Mouse (Mus musculus) bone marrow macrophage, adult 2 months (primary cell): Measurements from ENCODE around the gene Mcu. TPM values are rescaled to one million over a fixed set of nuclear protein-coding genes. Genes with fewer than 3 reads are reported as not detected.

ENCODE experiments used
- H3K27ac ChIP-seq: 2 replicates; pipeline ENCODE4 v1.5.1; 2012; ENCODE audit warnings: low read depth, low read length; ENCODE audit not compliant: insufficient read depth
- H3K4me1 ChIP-seq: 2 replicates; pipeline ENCODE4 v1.6.1; 2012; ENCODE audit warnings: low read length; ENCODE audit not compliant: control insufficient read depth, insufficient read depth
- H3K4me3 ChIP-seq: 2 replicates; pipeline ENCODE4 v1.5.1; 2012; ENCODE audit warnings: mild to moderate bottlenecking, low read length, moderate library complexity; ENCODE audit not compliant: insufficient read depth
- CTCF ChIP-seq: IDR thresholded peaks from 2 replicates; pipeline ENCODE4 v1.5.1; 2012; ENCODE audit warnings: low read depth, mild to moderate bottlenecking, low read length, moderate library complexity
- POLR2A ChIP-seq: IDR thresholded peaks from 2 replicates; pipeline ENCODE4 v1.6.1; 2012; ENCODE audit warnings: mild to moderate bottlenecking, low read depth, low read length, borderline replicate concordance
- polyA plus RNA-seq: library from polyadenylated mRNA; stranded (reverse); fragments of >200 nt; gene quantifications from 2 replicates; pipeline ENCODE4 v1.2.4, GENCODE M21; 2012; ENCODE audit not compliant: missing spikeins, insufficient read depth, insufficient read length

Mcu gene
- polyA plus RNA-seq, 1 experiment, result 14.4 TPM

- TF ChIP-seq CTCF (no peak), POLR2A (no peak)
- Histone ChIP-seq H3K4me1 (peaks cover 8% of the 10 kb centered on the region), H3K27ac (no peak overlapping the region), H3K4me3 (no peak overlapping the region)
Observed at GRCm38 (mm10) chr10:59614141-59614540, 2.4 kb downstream of the Mcu start.

GRCm38 (mm10) chr10:59613276-59613675, 3.2 kb downstream of the Mcu start:
- H3K4me3 ChIP-seq, result no peak overlapping the region
- H3K27ac ChIP-seq, result no peak overlapping the region
- no peak for TF ChIP-seq CTCF

DNA sequence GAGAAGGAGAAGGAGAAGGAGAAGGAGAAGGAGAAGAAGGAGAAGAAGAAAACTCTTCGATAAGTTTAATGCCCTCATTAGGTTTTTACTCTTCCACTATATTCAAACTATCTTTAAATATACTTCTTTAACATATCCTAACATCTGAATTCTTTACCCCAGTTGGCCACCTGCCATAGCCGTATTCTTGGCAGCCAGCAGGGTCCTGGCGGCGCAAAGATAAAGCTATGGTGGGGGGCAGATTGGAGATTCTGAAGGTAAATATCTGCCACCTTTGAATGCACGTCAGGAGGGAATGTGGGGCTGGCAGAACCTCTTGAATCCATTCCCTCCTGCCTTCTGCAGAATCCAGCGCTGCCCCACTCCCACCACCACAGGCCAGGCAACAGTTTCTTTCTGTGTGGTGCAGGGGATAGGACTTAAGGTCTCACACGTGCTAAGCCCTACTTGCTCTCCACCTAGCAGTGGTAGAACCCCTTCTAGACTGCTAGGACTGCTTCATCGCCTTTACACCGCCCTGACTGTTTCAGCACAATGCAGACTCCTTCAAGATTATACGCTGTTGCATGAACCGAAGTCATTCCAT, 11.5 kb downstream of the Mcu start:
- TF ChIP-seq CTCF, result no peak
- no peak for TF ChIP-seq POLR2A
- Histone ChIP-seq H3K4me1 (peaks cover 3% of the 10 kb centered on the region), H3K4me3 (no peak overlapping the region), H3K27ac (no peak overlapping the region)

More at GRCm38 (mm10) chr10:59613276-59613675, 3.2 kb downstream of the Mcu start:
- peaks cover 8% of the 10 kb centered on the region for H3K4me1 ChIP-seq

DNA sequence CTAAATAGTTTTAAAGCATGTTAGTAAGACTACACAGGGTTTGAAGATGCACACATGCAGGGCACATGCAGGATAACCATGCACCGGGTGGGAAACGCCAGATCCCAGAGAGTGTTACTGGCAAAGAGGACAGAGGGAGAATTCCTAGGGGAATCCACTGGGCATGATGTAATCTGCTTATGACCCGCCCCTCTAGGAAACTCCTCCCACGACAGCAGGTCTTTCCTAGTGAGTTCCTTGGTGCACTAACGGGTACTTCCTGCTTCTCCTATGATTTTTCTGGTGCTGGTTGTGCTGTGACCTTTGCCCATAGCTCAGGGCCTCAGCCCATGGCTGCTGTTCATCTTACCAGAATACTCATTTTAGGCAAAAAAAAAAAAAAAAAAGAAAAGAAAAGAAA, 12.6 kb downstream of the Mcu start:
- Histone ChIP-seq H3K27ac (no peak overlapping the region), H3K4me3 (no peak overlapping the region), H3K4me1 (peaks cover 3% of the 10 kb centered on the region)
- TF ChIP-seq POLR2A (no peak), CTCF (no peak)

- no peak overlapping the region for H3K4me3 ChIP-seq
- H3K27ac ChIP-seq, result no peak overlapping the region
- H3K4me1 ChIP-seq, result peaks cover 3% of the 10 kb centered on the region
- TF ChIP-seq CTCF (no peak), POLR2A (no peak)
Observed at GRCm38 (mm10) chr10:59602891-59603290, 13.6 kb downstream of the Mcu start.

GRCm38 (mm10) chr10:59602043-59602442, 14.4 kb downstream of the Mcu start:
- Histone ChIP-seq H3K4me3 (no peak overlapping the region), H3K4me1 (peaks cover 3% of the 10 kb centered on the region), H3K27ac (no peak overlapping the region)
- TF ChIP-seq POLR2A, result no peak

DNA sequence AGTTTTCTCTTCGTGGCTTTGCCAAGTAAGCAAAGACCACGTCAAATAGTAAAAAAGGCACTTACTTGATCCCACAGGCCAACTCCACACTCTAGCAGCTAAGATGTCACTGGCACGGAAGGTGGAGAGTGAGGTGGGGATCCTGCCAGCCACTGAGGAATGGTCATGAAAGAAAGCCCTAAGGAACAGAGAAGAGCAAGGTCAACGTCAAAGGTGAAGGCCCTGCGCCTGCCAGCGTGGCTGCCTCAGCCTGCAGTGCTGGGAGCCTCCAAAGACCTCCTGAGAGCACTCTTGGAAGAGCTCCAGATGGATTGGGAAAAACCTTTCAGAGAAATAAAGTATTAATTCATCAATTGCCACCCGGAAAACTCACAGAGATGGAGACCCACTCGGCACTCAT, 16.0 kb downstream of the Mcu start:
- TF ChIP-seq POLR2A, result no peak
- no peak for TF ChIP-seq CTCF
- Histone ChIP-seq H3K4me1 (peaks cover 3% of the 10 kb centered on the region), H3K4me3 (no peak overlapping the region), H3K27ac (no peak overlapping the region)

GRCm38 (mm10) chr10:59593826-59594570, 22.5 kb downstream of the Mcu start:
- no peak for TF ChIP-seq CTCF
- TF ChIP-seq POLR2A, result no peak
- Histone ChIP-seq H3K27ac (peak overlapping the region; percentile 22; the same call in 1 of the 2 replicates), H3K4me3 (no peak overlapping the region), H3K4me1 (peaks cover 18% of the 10 kb centered on the region)

- Histone ChIP-seq H3K27ac (no peak overlapping the region), H3K4me1 (peaks cover 22% of the 10 kb centered on the region), H3K4me3 (no peak overlapping the region; the same call in 1 of the 2 replicates)
- no peak for TF ChIP-seq POLR2A
- no peak for TF ChIP-seq CTCF
Observed at GRCm38 (mm10) chr10:59590606-59591005, 25.9 kb downstream of the Mcu start.

DNA sequence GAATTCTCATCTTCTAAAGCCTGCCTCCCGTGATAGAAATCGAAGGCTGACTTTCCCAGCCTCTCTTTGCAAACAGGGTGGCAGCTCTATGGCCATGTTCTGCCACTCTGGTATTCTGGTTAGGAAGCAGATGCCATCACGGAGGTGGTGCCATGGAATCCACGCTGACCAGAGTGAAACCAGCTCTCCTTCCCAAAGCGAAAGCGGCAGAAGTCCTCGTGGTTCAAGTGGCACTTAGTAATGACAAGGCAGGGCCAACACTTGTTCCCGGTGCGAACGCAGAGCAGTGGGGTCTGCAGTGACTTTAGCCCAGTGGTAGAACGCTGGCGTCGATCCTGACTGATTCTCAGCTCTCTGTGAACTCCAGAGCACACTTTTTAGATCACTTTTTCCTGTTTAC, 26.6 kb downstream of the Mcu start:
- Histone ChIP-seq H3K27ac (peak overlapping the region; percentile 62), H3K4me1 (peaks cover 23% of the 10 kb centered on the region), H3K4me3 (peak overlapping the region; percentile 66)
- TF ChIP-seq POLR2A (no peak), CTCF (no peak)
